Mouse (Mus musculus): ENCODE measurements around the gene Ctsf. TPM values are rescaled to one million over a fixed set of nuclear protein-coding genes. Genes with fewer than 3 reads are reported as not detected.

Ctsf gene
- polyA plus RNA-seq, 2 experiments: 38.9 to 49.9 TPM

DNA sequence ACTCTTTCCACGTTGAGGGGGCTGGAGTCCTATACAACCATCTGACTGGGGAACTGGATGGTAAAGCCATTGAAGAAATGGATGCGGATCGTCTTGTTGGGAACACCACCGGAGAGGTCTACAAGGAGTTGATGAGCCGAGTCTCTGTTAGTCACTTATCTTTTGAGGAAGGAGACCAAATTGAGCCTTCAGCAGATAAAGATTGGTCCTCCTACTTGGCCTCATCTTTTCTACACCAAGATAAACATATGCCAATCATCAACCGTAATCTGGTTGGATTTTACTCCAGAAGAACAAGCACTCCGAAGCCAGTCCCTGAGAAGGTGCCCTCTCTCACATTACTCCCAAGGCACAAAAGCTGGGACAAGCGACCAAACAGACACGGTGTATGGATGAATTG lies 14.1 kb upstream of the Ctsf start:
- ATAC-seq (ENCODE audit: low FRiP score, low read depth): no peak
- Histone ChIP-seq H3K4me2 (replicated peaks; ENCODE audit: low read depth, low read length, severe bottlenecking) (no peak overlapping the region), H3K9ac (ENCODE audit: low read depth, low read length, severe bottlenecking) (no peak overlapping the region), H3K4me1 (ENCODE audit: control insufficient read depth, insufficient read depth, low read length) (peaks cover 10% of the 10 kb centered on the region), H3K36me3 (ENCODE audit: control insufficient read depth, insufficient read depth, low read length) (no peaks in the 10 kb centered on the region; the same call in 1 of the 2 replicates), H3K9me3 (ENCODE audit: control insufficient read depth, low read length) (no peaks in the 10 kb centered on the region), H3K4me3 (replicated peaks; ENCODE audit: low read length) (no peak overlapping the region), H3K27ac (replicated peaks; ENCODE audit: low read depth, low read length) (no peak overlapping the region), H3K27me3 (ENCODE audit: control insufficient read depth, insufficient read depth, low read length) (peaks cover 15% of the 10 kb centered on the region)
- WGBS: 84% methylated on average over 9 of the region's 9 CpGs
- DNase-seq (ENCODE audit: low spot score): no peak
- TF ChIP-seq POLR2A (IDR thresholded peaks at IDR 0.05; ENCODE audit: borderline replicate concordance, extremely low read depth, insufficient read depth, insufficient read length): no peak

DNA sequence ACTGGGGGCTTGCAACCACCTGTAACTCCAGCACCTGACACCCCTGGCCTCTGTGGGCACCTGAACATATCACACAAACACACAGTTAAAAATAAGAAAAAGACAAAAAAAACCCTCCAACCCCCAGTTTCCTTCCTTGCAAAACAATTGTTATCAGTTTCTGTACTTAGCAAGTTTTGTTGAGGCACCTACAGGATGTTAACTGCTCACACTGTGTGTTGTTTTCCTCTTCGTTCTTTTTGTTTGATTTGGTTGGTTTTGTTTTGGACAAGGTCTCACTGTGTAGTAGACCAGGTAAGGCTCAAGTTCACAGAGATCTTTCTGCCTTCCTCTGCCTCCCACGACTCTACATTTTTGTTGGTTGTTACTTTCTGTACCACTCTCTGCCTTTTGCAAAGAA lies 12.3 kb upstream of the Ctsf start:
- Histone ChIP-seq H3K4me1 (ENCODE audit: control insufficient read depth, insufficient read depth, low read length) (peaks cover 10% of the 10 kb centered on the region), H3K36me3 (ENCODE audit: control insufficient read depth, insufficient read depth, low read length) (no peaks in the 10 kb centered on the region), H3K4me2 (replicated peaks; ENCODE audit: low read depth, low read length, severe bottlenecking) (no peak overlapping the region), H3K9me3 (ENCODE audit: control insufficient read depth, low read length) (no peaks in the 10 kb centered on the region), H3K9ac (ENCODE audit: low read depth, low read length, severe bottlenecking) (no peak overlapping the region), H3K4me3 (replicated peaks; ENCODE audit: low read length) (no peak overlapping the region), H3K27me3 (ENCODE audit: control insufficient read depth, insufficient read depth, low read length) (peaks cover 15% of the 10 kb centered on the region), H3K27ac (replicated peaks; ENCODE audit: low read depth, low read length) (no peak overlapping the region)
- no peak for TF ChIP-seq POLR2A (IDR thresholded peaks at IDR 0.05; ENCODE audit: borderline replicate concordance, extremely low read depth, insufficient read depth, insufficient read length)
- WGBS: 72% methylated on average over 2 of the region's 2 CpGs
- ATAC-seq (ENCODE audit: low FRiP score, low read depth) (no peak), DNase-seq (ENCODE audit: low spot score) (no peak)

DNA sequence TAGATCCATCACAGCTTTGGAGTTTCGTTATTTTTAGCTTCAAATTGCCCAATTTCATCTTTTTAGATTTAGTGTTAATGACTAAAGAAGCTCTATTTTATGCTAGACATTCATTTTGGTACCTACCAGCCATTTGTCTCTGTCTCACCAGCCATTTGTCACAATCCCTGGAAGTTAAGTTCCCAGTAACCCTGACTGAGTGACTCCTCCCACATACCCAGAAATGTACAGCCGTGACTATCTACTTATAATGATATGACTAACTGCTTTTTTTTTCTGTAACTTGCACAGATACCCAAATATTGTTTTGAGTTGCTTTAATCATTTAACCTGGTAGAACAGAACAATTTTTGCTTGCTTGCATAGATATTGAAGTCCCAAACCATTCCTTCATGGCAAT lies 9.1 kb upstream of the Ctsf start:
- Histone ChIP-seq H3K4me3 (replicated peaks; ENCODE audit: low read length) (no peak overlapping the region), H3K9me3 (ENCODE audit: control insufficient read depth, low read length) (no peaks in the 10 kb centered on the region), H3K36me3 (ENCODE audit: control insufficient read depth, insufficient read depth, low read length) (no peaks in the 10 kb centered on the region), H3K4me2 (replicated peaks; ENCODE audit: low read depth, low read length, severe bottlenecking) (no peak overlapping the region), H3K4me1 (ENCODE audit: control insufficient read depth, insufficient read depth, low read length) (no peaks in the 10 kb centered on the region), H3K27me3 (ENCODE audit: control insufficient read depth, insufficient read depth, low read length) (peaks cover 3% of the 10 kb centered on the region), H3K27ac (replicated peaks; ENCODE audit: low read depth, low read length) (no peak overlapping the region), H3K9ac (ENCODE audit: low read depth, low read length, severe bottlenecking) (no peak overlapping the region)
- ATAC-seq (ENCODE audit: low FRiP score, low read depth) (no peak), DNase-seq (ENCODE audit: low spot score) (no peak)
- 58% methylated on average over 2 of the region's 2 CpGs for WGBS
- no peak for TF ChIP-seq POLR2A (IDR thresholded peaks at IDR 0.05; ENCODE audit: borderline replicate concordance, extremely low read depth, insufficient read depth, insufficient read length)

DNA sequence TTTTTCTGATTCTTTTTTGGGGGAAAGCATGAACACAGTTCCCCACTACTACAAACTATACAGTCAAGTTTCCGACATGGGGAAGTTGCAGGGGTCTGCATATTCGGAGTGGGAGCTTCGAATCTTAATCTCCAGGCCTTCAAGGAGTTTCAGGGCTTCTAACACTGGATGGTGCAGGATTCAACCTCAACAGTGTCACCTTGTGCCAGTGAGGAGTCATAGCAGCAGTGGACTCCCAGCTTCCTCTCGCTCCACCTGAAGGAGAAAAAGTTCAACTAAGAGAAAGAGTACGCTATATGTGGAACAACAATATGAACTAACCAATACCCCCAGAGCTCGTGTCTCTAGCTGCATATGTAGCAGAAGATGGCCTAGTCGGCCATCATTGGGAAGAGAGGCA lies 7.4 kb upstream of the Ctsf start:
- no peak for ATAC-seq (ENCODE audit: low FRiP score, low read depth)
- 36% methylated on average over 7 of the region's 7 CpGs for WGBS
- no peak overlapping the region for H3K4me3 ChIP-seq (replicated peaks; ENCODE audit: low read length)
- H3K9me3 ChIP-seq (ENCODE audit: control insufficient read depth, low read length): no peaks in the 10 kb centered on the region
- H3K9ac ChIP-seq (ENCODE audit: low read depth, low read length, severe bottlenecking): no peak overlapping the region
- H3K4me2 ChIP-seq (replicated peaks; ENCODE audit: low read depth, low read length, severe bottlenecking): no peak overlapping the region
- H3K4me1 ChIP-seq (ENCODE audit: control insufficient read depth, insufficient read depth, low read length): no peaks in the 10 kb centered on the region
- H3K27ac ChIP-seq (replicated peaks; ENCODE audit: low read depth, low read length): no peak overlapping the region
- DNase-seq (ENCODE audit: low spot score): peak; percentile 31
- no peak for TF ChIP-seq POLR2A (IDR thresholded peaks at IDR 0.05; ENCODE audit: borderline replicate concordance, extremely low read depth, insufficient read depth, insufficient read length)
- H3K27me3 ChIP-seq (ENCODE audit: control insufficient read depth, insufficient read depth, low read length): no peaks in the 10 kb centered on the region
- H3K36me3 ChIP-seq (ENCODE audit: control insufficient read depth, insufficient read depth, low read length): no peaks in the 10 kb centered on the region

DNA sequence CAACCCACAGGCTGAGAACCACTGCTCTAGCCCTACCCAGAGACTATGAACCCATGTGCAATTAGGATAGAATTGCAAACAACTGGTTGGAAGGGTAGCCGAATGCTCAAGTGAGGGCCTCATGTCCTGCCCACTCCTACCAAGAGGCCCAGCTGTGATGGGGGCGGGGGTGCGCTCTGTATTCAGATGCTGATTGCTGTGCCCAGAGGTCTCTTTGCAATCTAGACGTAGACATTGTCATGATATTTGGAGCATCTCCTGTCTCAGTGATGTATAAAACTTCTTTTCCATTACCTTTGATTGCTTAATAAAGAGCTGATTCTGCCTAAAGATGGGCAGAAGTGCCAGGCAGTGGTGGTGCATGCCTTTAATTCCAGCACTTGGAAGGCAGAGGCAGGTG lies 5.1 kb upstream of the Ctsf start:
- H3K27ac ChIP-seq (replicated peaks; ENCODE audit: low read depth, low read length): no peak overlapping the region
- H3K4me2 ChIP-seq (replicated peaks; ENCODE audit: low read depth, low read length, severe bottlenecking): no peak overlapping the region
- 39% methylated on average over 4 of the region's 4 CpGs for WGBS

DNA sequence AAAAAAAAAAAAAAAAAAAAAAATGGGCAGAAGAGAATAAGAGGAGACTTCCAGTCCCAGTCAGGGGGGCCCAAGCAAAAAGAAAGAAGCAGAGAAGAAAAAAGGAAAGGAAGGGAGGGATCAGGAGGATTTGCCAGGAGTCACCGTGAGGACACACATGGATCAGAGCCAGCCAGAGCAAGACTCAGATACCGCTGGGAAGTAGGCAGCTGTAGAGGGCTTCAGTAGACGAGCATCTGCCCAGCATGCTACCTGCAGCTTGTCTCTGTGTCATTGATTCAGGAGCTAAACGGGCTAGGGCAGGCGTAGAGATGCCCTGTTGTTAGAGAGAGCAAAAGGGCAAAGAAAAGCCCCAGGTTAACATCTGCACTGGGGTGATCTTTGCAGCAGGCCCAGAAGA lies 4.6 kb upstream of the Ctsf start:
- no peaks in the 10 kb centered on the region for H3K36me3 ChIP-seq (ENCODE audit: control insufficient read depth, insufficient read depth, low read length)
- H3K4me3 ChIP-seq (replicated peaks; ENCODE audit: low read length): no peak overlapping the region
- H3K27ac ChIP-seq (replicated peaks; ENCODE audit: low read depth, low read length): no peak overlapping the region
- no peak overlapping the region for H3K4me2 ChIP-seq (replicated peaks; ENCODE audit: low read depth, low read length, severe bottlenecking)
- peaks cover under 1% of the 10 kb centered on the region; the same call in 1 of the 2 replicates for H3K4me1 ChIP-seq (ENCODE audit: control insufficient read depth, insufficient read depth, low read length)
- no peaks in the 10 kb centered on the region for H3K9me3 ChIP-seq (ENCODE audit: control insufficient read depth, low read length)
- DNase-seq (ENCODE audit: low spot score): no peak
- no peaks in the 10 kb centered on the region for H3K27me3 ChIP-seq (ENCODE audit: control insufficient read depth, insufficient read depth, low read length)
- TF ChIP-seq POLR2A (IDR thresholded peaks at IDR 0.05; ENCODE audit: borderline replicate concordance, extremely low read depth, insufficient read depth, insufficient read length): no peak
- H3K9ac ChIP-seq (ENCODE audit: low read depth, low read length, severe bottlenecking): no peak overlapping the region
- no peak for ATAC-seq (ENCODE audit: low FRiP score, low read depth)
- 52% methylated on average over 5 of the region's 5 CpGs for WGBS

More for the DNA sequence above, 5.1 kb upstream of the Ctsf start:
- Histone ChIP-seq H3K4me3 (replicated peaks; ENCODE audit: low read length) (no peak overlapping the region), H3K36me3 (ENCODE audit: control insufficient read depth, insufficient read depth, low read length) (no peaks in the 10 kb centered on the region), H3K9ac (ENCODE audit: low read depth, low read length, severe bottlenecking) (no peak overlapping the region), H3K9me3 (ENCODE audit: control insufficient read depth, low read length) (no peaks in the 10 kb centered on the region), H3K4me1 (ENCODE audit: control insufficient read depth, insufficient read depth, low read length) (no peaks in the 10 kb centered on the region), H3K27me3 (ENCODE audit: control insufficient read depth, insufficient read depth, low read length) (no peaks in the 10 kb centered on the region)
- DNase-seq (ENCODE audit: low spot score) (no peak), ATAC-seq (ENCODE audit: low FRiP score, low read depth) (no peak)
- no peak for TF ChIP-seq POLR2A (IDR thresholded peaks at IDR 0.05; ENCODE audit: borderline replicate concordance, extremely low read depth, insufficient read depth, insufficient read length)
